Mouse (Mus musculus) cerebellum, adult 18-20 months (tissue): Measurements from ENCODE around the gene Papln.

Experiments
- DNase-seq, 2 experiments: peaks; one replicate each; pipeline ENCODE4 v3.0.0; 2021

The Papln gene

GRCm38 (mm10) chr12:83841409-83842190 lies 78.2 kb downstream of the Papln start:
- no peak for DNase-seq
